Mouse (Mus musculus): ENCODE measurements around the gene Loxl3. TPM values are rescaled to one million over a fixed set of nuclear protein-coding genes. Genes with fewer than 3 reads are reported as not detected.
A peak's percentile ranks its signal among the peaks of the same experiment; 100 is the strongest.

Gene Loxl3
- polyA plus RNA-seq, 1 experiment from 2014 or later: 13.4 TPM

DNA sequence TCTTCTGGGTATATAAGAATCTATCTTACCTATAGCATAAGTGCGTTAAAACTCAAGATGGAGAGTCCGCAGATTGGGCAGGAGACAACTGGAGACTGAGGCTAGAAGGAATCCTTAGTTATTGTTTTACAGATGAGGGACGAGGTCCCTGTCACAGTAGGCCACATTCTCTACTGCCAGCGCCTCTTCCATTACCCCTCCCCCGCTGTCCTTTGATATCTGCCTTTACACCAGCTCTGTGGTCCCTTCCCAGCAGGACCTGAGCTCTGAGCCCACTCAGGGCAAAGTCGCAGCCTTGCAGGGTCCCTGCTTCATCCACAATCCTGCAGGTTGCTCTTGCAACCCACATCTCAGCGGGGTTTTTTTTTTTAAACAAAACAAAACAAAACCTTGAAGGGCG is 34.2 kb downstream of the Loxl3 start:
- ATAC-seq (replicated peaks; ENCODE audit: low FRiP score, low read depth) (no peak), DNase-seq (ENCODE audit: low spot score) (no peak)
- H3K4me3 ChIP-seq (replicated peaks; ENCODE audit: low read depth, low read length): peak overlapping the region; percentile 30; the same call in 1 of the 2 replicates
- H3K27ac ChIP-seq: no peak overlapping the region
- peak overlapping the region; percentile 52 for H3K4me2 ChIP-seq (ENCODE audit: low read length)
- H3K36me3 ChIP-seq (ENCODE audit: insufficient read depth, low read length): no peaks in the 10 kb centered on the region
- H3K9me3 ChIP-seq (replicated peaks; ENCODE audit: low read length): no peaks in the 10 kb centered on the region
- no peak for TF ChIP-seq CTCF (IDR thresholded peaks at IDR 0.05; ENCODE audit: low read depth)
- WGBS: 19% methylated on average over 8 of the region's 8 CpGs
- peaks cover 9% of the 10 kb centered on the region for H3K4me1 ChIP-seq (replicated peaks; ENCODE audit: insufficient read depth, low read length)
- peaks cover 84% of the 10 kb centered on the region for H3K27me3 ChIP-seq (ENCODE audit: insufficient read depth, low read length)
- H3K9ac ChIP-seq (ENCODE audit: low read depth, low read length): no peak overlapping the region

DNA sequence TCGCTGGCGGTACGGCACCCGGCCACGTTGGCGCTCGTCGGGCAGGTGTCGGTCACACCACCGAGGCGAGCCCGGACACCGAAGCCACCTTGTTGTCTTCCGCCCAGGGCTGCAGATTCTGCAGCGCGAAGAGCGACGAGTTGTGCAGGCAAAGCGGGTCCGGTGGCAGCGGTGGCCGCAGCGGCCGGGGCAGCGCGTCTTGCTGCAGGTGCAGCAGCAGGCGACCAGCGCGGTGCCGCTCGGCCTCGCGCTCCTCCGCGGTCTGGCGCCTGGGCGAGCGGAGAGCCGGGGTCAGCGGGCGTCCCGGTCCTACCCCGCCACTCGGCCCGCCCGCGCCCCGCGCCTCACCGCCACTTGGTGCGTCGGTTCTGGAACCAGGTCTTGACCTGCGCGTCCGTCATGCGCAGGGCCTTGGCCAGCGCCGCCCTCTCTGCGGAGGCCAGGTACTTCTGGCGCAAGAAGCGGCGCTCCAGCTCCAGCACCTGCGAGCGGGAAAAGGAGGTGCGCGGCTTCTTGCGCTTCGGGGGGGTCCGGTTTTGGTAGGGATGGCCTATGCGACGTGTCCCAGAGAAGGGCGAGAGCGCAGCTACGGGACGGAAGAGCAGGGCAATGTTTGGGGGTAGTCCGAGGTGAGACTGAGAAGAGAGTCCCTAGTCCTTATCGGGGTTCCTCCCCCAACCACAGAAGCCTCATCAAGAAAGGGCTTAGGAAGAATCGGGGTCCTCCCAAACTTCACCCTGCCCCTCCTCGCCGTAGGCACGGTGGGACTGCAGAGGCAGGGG is 34.9 kb downstream of the Loxl3 start:
- no peak for DNase-seq (ENCODE audit: low spot score)
- ATAC-seq (replicated peaks; ENCODE audit: low FRiP score, low read depth): peak; percentile 29
- Histone ChIP-seq H3K4me1 (replicated peaks; ENCODE audit: insufficient read depth, low read length) (peaks cover 9% of the 10 kb centered on the region), H3K4me3 (replicated peaks; ENCODE audit: low read depth, low read length) (peak overlapping the region; percentile 30), H3K36me3 (ENCODE audit: insufficient read depth, low read length) (no peaks in the 10 kb centered on the region), H3K9ac (ENCODE audit: low read depth, low read length) (no peak overlapping the region), H3K9me3 (replicated peaks; ENCODE audit: low read length) (no peaks in the 10 kb centered on the region), H3K4me2 (ENCODE audit: low read length) (peak overlapping the region; percentile 52), H3K27me3 (ENCODE audit: insufficient read depth, low read length) (peaks cover 84% of the 10 kb centered on the region), H3K27ac (no peak overlapping the region)
- TF ChIP-seq CTCF (IDR thresholded peaks at IDR 0.05; ENCODE audit: low read depth): no peak
- WGBS: 1% methylated on average over 72 of the region's 81 CpGs

DNA sequence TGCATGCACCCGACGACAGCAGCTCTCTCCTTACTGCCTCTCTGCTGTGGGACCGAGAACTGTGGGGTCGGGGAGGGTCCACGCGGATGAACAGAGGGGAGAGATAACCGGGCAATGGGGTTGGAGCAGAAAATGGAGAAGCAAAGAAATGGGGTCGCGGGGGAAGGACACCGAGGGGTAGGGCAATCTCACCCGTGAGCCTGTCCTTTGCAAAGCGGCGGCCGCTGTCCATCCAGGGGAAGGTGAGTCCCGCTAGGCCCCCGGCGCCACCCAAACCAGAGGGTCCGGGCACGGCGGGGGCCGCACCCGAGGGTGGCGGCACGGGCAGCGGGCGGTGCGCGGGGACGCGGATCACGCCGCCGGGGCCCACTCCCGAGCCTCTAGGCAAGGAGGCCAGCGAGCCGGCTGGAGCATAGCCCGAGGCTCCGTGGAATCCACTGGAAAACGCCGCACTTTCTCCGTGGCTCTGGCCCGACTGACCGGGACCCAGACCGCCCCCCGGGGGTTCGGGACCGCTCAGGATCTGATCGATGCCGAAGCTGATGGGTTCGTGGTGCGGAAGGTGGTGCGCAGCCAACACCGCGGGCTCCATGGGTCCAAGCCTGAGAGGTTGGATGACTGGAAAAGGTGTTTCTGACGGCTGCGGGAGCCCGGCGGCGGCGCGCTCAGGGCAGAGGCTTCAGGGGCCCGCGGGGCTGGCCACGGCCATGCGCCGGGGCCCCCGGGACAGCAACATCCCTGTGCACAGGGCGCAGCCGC is 35.7 kb downstream of the Loxl3 start:
- 1% methylated on average over 68 of the region's 69 CpGs for WGBS
- Histone ChIP-seq H3K4me2 (ENCODE audit: low read length) (peak overlapping the region; percentile 30), H3K4me3 (replicated peaks; ENCODE audit: low read depth, low read length) (0 out of 2 replicates have a peak overlapping the region, but pooled peaks have one; percentile 11), H3K27me3 (ENCODE audit: insufficient read depth, low read length) (peaks cover 83% of the 10 kb centered on the region), H3K27ac (no peak overlapping the region), H3K4me1 (replicated peaks; ENCODE audit: insufficient read depth, low read length) (peaks cover 9% of the 10 kb centered on the region), H3K36me3 (ENCODE audit: insufficient read depth, low read length) (no peaks in the 10 kb centered on the region), H3K9me3 (replicated peaks; ENCODE audit: low read length) (no peaks in the 10 kb centered on the region), H3K9ac (ENCODE audit: low read depth, low read length) (no peak overlapping the region)
- TF ChIP-seq CTCF (IDR thresholded peaks at IDR 0.05; ENCODE audit: low read depth): no peak
- ATAC-seq (replicated peaks; ENCODE audit: low FRiP score, low read depth) (0 out of 2 replicates have a peak, but pooled peaks have one; percentile 18), DNase-seq (ENCODE audit: low spot score) (no peak)

DNA sequence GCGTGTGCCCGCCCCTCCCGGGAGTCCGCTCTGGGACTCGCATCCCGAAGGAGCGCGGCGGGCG is 36.1 kb downstream of the Loxl3 start, which contains the start of gene Tlx2:
TSS of gene Tlx2 (minus strand) at position 47 of the 64 bp plus-strand sequence.
- H3K27me3 ChIP-seq (ENCODE audit: insufficient read depth, low read length): peaks cover 80% of the 10 kb centered on the region
- TF ChIP-seq CTCF (IDR thresholded peaks at IDR 0.05; ENCODE audit: low read depth): no peak
- peak within 1 kb of the TSS; percentile 30; the same call in 1 of the 2 replicates for H3K4me3 ChIP-seq (replicated peaks; ENCODE audit: low read depth, low read length)
- H3K36me3 ChIP-seq (ENCODE audit: insufficient read depth, low read length): no peaks in the 10 kb centered on the region
- H3K9ac ChIP-seq (ENCODE audit: low read depth, low read length): no peak within 1 kb of the TSS
- no peak within 1 kb of the TSS for H3K27ac ChIP-seq
- no peaks in the 10 kb centered on the region for H3K9me3 ChIP-seq (replicated peaks; ENCODE audit: low read length)
- peak within 1 kb of the TSS; percentile 52 for H3K4me2 ChIP-seq (ENCODE audit: low read length)
- ATAC-seq (replicated peaks; ENCODE audit: low FRiP score, low read depth) (no peak), DNase-seq (ENCODE audit: low spot score) (no peak)
- 0% methylated on average over 10 of the region's 10 CpGs for WGBS
- peaks cover 9% of the 10 kb centered on the region for H3K4me1 ChIP-seq (replicated peaks; ENCODE audit: insufficient read depth, low read length)

DNA sequence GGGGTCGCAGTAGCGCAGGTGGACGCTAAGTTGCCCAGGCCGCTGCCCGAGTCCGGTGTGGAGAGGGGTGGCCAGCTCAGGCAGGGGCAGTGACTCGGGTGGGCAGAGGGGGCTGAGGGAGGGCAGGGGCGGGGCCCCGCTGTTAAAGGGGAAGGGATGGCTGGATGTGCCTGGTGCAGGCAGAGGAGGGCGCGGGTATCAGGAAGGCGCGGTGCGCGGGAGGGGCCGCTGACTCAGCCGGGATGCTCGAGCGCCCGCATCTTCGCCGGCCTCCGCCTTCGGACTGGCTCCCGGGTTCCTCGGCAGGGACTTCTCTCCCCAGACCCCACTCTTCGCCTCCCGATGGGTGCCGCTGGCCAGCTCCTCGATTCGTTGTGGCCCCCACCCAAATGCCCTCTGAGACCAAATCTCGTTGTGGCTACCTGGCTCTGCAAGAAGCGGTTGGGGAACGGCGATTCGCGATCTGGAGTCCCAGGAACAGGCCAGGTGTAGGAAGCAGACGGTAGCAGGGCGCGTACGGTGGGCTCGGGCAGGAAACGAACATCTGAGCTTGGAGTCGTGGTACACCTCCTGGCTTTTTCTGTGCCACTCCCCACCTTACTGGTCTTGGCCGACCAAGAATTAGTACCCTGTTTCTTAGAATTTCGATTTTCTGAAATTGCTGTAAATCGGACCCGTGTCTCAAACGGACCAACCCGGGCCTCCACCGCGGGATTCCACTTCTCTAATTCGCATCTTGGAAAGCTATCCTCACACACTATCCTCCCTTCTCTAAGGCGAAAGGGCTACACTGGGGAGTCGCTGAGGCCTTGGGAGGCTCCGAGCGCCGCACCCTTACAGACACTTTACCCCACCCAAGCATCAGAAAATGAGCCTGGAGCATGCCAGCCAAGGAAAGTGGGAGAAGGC is 36.6 kb downstream of the Loxl3 start:
- Histone ChIP-seq H3K27me3 (ENCODE audit: insufficient read depth, low read length) (peaks cover 77% of the 10 kb centered on the region), H3K36me3 (ENCODE audit: insufficient read depth, low read length) (no peaks in the 10 kb centered on the region), H3K27ac (no peak overlapping the region), H3K9me3 (replicated peaks; ENCODE audit: low read length) (no peaks in the 10 kb centered on the region), H3K4me3 (replicated peaks; ENCODE audit: low read depth, low read length) (peak overlapping the region; percentile 11; the same call in 1 of the 2 replicates), H3K4me1 (replicated peaks; ENCODE audit: insufficient read depth, low read length) (peaks cover 9% of the 10 kb centered on the region), H3K4me2 (ENCODE audit: low read length) (peak overlapping the region; percentile 30), H3K9ac (ENCODE audit: low read depth, low read length) (no peak overlapping the region)
- no peak for TF ChIP-seq CTCF (IDR thresholded peaks at IDR 0.05; ENCODE audit: low read depth)
- DNase-seq (ENCODE audit: low spot score) (peak; percentile 26), ATAC-seq (replicated peaks; ENCODE audit: low FRiP score, low read depth) (peak; percentile 11; the same call in 1 of the 2 replicates)
- under 1% methylated on average over 43 of the region's 58 CpGs for WGBS

DNA sequence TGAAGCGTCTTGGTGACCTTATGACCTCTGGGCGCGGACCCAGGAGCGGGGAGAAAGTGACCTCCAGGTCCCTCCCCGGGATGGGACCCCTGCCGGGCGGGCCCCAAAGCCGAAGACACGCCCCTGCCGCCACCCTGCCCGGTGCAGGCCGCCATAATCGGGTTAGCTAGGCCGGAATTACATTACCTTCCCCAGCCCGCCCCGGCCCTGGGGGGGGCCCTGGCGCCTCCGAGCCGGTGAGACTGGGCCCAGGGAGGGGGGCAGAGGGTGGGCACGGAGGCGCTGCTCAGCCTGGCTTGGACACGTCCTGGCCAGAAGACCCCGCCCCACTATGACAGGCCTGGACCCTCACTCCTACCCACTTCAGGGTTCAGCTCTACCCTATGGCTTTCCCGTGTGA is 37.2 kb downstream of the Loxl3 start:
- Histone ChIP-seq H3K27me3 (ENCODE audit: insufficient read depth, low read length) (peaks cover 71% of the 10 kb centered on the region), H3K36me3 (ENCODE audit: insufficient read depth, low read length) (no peaks in the 10 kb centered on the region), H3K4me3 (replicated peaks; ENCODE audit: low read depth, low read length) (peak overlapping the region; percentile 8; the same call in 1 of the 2 replicates), H3K9me3 (replicated peaks; ENCODE audit: low read length) (no peaks in the 10 kb centered on the region), H3K4me2 (ENCODE audit: low read length) (no peak overlapping the region), H3K27ac (no peak overlapping the region), H3K9ac (ENCODE audit: low read depth, low read length) (no peak overlapping the region), H3K4me1 (replicated peaks; ENCODE audit: insufficient read depth, low read length) (peaks cover 9% of the 10 kb centered on the region)
- no peak for TF ChIP-seq CTCF (IDR thresholded peaks at IDR 0.05; ENCODE audit: low read depth)
- 0 out of 2 replicates have a peak, but pooled peaks have one; percentile 35 for ATAC-seq (replicated peaks; ENCODE audit: low FRiP score, low read depth)
- no peak for DNase-seq (ENCODE audit: low spot score)
- 3% methylated on average over 23 of the region's 24 CpGs for WGBS

Data from kidney, postnatal 0 days (tissue).